Mouse (Mus musculus): ENCODE results near the gene Gm11273.

GRCm38 (mm10) chr13:21453042-21453441 lies 48.2 kb downstream of the Gm11273 start:
- TF ChIP-seq POLR2A (IDR thresholded peaks at IDR 0.05; ENCODE audit: low read depth, low read length) (no peak), PAX5 (IDR thresholded peaks at IDR 0.05; ENCODE audit: low read length) (no peak), RAD21 (IDR thresholded peaks at IDR 0.05; ENCODE audit: low read depth, low read length) (no peak)

All from CH12.LX (cell line).